Mouse (Mus musculus): ENCODE results near the gene Slfn1. TPM values are rescaled to one million over a fixed set of nuclear protein-coding genes. Genes with fewer than 3 reads are reported as not detected.
A peak's percentile ranks its signal among the peaks of the same experiment; 100 is the strongest.

Slfn1 gene
- not detected in 2 replicates for polyA plus RNA-seq (2016; fragmentation: Nextera tagmentation; extraction: Ambion mirVana)

DNA sequence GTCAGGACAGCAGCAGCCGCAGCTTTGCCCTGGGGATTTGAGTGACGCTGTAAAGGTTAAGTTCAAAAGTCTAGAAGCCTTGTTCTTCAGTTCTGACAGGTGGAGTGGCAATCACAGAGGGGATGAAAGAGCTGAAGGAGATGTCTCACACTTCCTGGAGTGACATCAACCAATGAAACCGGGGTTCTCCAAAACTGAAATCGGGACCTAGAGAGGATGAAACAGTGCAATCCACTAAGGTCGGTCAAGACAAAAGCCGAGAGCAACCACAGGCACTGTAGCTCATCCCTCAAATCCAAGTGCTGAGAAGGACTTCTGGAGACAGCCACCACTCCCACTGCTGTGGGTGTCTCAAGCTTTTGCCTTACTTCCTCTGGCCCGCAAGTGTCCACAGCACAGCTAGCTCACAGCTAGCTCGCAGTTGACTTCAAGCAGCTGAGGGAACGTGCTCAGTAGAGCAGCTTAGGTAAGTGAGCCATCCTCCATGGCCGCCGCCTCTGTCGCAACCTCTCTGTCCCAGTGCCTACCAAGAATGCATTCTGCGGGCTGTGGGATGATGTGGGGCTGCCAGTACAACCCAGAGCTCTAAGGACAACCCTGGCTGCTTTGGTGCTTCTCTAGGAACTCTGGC is at the start of gene Slfn1:
Slfn1 (plus strand) TSS at position 253 of the 631 bp plus-strand sequence.
- no peak for DNase-seq (ENCODE audit: low spot score)
- no peak within 1 kb of the TSS for H3K4me3 ChIP-seq
- H3K27me3 ChIP-seq (ENCODE audit: low read depth, poor library complexity, severe bottlenecking): no peaks in the 10 kb centered on the region
- no peaks in the 10 kb centered on the region for H3K9me3 ChIP-seq (replicated peaks)
- WGBS: 87% methylated on average over 13 of the region's 13 CpGs
- no peaks in the 10 kb centered on the region for H3K36me3 ChIP-seq
- H3K4me1 ChIP-seq: no peaks in the 10 kb centered on the region
- no peak within 1 kb of the TSS for H3K27ac ChIP-seq

DNA sequence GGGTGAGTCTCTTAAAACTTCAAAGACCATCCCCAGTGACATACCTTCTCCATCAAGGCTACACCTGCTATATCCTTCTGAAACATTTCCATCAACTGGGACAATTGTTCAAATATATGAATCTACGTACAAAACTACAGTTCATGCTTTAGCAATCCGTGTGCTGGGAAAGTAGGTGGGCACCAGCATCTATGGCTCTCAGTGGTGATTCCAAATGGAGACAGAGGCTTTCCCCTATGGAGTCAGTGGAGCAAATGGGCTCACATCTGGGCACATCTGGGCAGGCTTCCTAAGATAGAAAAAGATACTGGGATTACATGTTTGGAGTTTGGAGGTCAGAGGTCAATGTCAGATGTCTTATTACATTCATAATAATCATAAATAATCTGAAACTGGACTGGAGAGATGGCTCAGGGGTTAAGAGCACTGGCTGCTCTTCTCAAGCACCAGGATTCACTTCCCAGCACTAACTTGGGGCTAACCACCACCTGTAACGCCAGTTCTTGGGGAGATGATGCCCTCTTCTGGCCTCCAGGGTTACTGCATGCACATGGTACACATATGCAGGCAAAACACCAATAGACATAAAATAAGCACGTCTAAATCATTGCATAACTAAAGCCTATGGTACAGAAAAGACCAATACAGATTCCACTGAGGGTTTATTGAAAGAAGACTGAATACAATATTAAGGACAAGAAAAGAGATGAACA is 48.5 kb upstream of the Slfn1 start:
- no peaks in the 10 kb centered on the region for H3K9me3 ChIP-seq (replicated peaks)
- no peak for DNase-seq (ENCODE audit: low spot score)
- no peaks in the 10 kb centered on the region for H3K4me1 ChIP-seq
- peaks cover 12% of the 10 kb centered on the region; the same call in 1 of the 2 replicates for H3K27me3 ChIP-seq (ENCODE audit: low read depth, poor library complexity, severe bottlenecking)
- no peak overlapping the region for H3K4me3 ChIP-seq
- 75% methylated on average over 4 of the region's 4 CpGs for WGBS
- no peaks in the 10 kb centered on the region for H3K36me3 ChIP-seq
- H3K27ac ChIP-seq: no peak overlapping the region

DNA sequence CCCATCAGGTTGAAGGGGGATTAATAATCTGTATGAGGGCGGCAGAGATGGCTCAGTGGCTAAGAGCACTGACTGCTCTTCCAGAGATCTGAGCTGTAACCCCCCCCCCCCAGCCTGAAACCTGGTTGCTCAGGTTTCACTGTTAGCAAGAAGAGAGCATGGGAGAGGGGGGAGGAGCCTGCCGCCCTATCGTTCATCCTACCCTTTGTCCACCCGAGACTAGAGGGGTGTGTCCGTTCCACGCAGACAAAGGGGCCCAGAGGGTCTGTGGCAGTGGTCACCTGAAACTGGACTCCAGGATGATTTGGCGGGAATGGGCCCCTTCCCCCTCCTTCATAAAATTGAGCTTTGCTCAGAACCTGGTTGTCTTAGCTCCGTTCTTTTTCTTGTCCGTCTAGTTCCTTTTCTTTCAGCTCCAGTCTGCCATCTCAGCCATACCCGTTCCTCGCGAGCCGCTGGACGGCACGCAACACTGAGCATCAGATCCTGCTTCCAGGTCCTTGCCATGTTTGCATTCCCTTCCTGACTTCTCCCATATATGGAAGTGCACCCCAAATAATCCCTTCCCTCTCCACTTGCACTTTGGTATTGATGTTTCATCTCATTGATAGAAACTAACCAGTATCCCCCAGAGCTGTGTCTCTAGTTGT is 46.2 kb upstream of the Slfn1 start:
- H3K4me3 ChIP-seq: no peak overlapping the region
- no peaks in the 10 kb centered on the region for H3K4me1 ChIP-seq
- H3K9me3 ChIP-seq (replicated peaks): no peaks in the 10 kb centered on the region
- WGBS: 91% methylated on average over 15 of the region's 15 CpGs
- no peak overlapping the region for H3K27ac ChIP-seq
- no peaks in the 10 kb centered on the region for H3K36me3 ChIP-seq
- H3K27me3 ChIP-seq (ENCODE audit: low read depth, poor library complexity, severe bottlenecking): peaks cover 7% of the 10 kb centered on the region; the same call in 1 of the 2 replicates
- no peak for DNase-seq (ENCODE audit: low spot score)

DNA sequence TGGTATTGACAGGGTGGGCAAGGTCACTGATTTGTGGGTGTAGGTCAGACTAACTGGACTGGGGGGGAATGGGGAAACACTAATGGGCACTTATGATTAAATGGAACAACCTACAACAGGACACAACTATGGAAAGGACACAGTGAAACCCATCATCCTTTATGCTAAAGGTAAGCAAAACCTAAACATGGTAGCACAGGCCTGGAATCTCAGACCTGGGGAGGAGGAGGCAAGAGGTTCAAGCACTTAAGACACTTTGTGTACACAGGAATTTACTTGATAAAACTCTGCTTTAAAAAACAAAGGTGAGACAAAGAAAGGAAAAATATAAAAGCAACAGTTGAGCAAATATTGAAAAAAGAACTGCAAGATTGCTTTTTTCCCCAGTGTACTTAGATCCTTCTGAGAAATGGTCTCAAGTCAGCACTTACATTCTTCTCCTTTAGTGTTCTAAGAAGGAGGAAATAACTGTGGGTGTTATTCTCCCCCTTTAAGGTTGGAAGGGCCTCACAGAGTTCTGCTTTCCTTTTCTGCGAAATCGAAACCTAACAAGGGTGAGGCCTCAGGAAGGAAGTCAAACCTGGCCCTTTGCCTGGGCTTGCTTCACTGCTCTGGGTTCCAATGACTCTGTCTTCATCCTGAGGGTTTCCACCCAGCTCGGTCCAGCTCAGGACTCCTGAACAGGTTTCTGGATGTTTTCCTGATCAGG is 38.8 kb upstream of the Slfn1 start:
- H3K27me3 ChIP-seq (ENCODE audit: low read depth, poor library complexity, severe bottlenecking): no peaks in the 10 kb centered on the region
- H3K4me1 ChIP-seq: no peaks in the 10 kb centered on the region
- H3K9me3 ChIP-seq (replicated peaks): no peaks in the 10 kb centered on the region
- H3K36me3 ChIP-seq: no peaks in the 10 kb centered on the region
- peak; percentile 25 for DNase-seq (ENCODE audit: low spot score)
- no peak overlapping the region for H3K4me3 ChIP-seq
- WGBS: 81% methylated on average over 3 of the region's 3 CpGs
- no peak overlapping the region for H3K27ac ChIP-seq

DNA sequence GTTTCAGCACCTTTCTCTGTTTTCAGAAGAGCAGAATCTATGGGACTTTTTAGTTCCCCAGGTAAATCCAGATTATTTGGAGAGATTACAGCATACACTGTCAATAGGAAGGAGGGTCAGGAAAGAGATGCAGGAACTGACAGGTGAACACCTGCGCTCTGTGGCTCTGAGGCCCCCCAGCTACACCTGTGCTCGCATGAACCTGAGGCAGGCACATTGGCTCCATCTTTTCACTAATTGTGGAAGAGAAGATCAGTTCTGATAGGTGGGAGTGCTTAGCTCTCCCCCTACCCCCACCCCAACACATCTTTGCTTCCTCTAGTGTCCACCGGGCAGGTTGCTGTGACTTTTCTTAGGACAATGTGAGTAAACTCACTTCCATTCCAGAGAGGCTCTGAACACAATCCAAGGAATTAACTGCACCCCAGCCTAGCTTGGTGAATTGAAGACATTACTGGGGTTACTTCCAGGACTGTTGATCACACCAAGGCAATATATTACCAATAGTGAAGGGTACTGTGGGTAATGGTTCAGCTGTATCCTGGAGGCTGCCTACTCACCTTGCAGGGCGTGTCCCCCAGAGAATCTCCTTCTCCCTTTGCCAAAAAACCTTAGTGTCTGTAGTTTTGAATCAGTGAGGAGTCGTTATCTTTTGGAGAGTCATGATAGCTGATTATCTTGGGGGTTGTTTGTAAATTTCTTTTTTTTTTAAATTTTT is 38.1 kb upstream of the Slfn1 start:
- WGBS: 88% methylated on average over 5 of the region's 5 CpGs
- Histone ChIP-seq H3K4me1 (no peaks in the 10 kb centered on the region), H3K36me3 (no peaks in the 10 kb centered on the region), H3K9me3 (replicated peaks) (no peaks in the 10 kb centered on the region), H3K4me3 (no peak overlapping the region), H3K27ac (no peak overlapping the region), H3K27me3 (ENCODE audit: low read depth, poor library complexity, severe bottlenecking) (no peaks in the 10 kb centered on the region)
- peak; percentile 6 for DNase-seq (ENCODE audit: low spot score)

DNA sequence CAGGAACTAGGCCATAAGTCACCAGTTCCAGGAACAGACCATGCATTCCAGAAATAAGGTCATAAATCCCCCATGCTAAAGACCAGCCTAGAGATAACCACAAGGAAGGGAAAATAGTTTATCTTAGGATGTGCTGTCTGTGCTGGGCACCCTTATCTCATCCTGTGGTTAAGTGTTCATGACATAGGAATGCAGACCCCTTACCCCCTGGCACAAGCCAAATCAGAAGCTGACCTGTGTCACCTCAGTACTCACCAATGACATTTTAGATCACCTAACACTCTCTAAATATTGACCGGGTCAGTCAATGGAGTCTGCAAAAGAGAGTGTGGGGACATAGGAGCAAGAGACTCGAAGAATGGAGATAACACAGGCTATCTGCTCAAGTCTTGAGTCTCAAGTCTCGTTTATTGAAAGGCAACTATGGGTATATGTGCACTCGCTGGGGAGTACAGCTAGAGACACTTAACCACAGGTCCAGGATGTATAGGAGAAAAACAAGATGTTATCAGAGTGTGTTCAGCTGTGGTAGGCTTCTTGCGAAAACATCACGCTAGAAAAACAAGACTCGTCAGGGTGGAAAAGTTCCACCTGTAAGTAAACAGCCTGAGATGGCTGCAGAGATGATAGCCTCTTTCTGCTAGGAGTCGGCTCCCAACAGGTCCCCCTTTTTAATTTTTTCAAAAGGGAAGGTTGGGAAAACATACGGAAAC is 37.0 kb upstream of the Slfn1 start:
- Histone ChIP-seq H3K27me3 (ENCODE audit: low read depth, poor library complexity, severe bottlenecking) (no peaks in the 10 kb centered on the region), H3K9me3 (replicated peaks) (no peaks in the 10 kb centered on the region), H3K27ac (no peak overlapping the region), H3K36me3 (no peaks in the 10 kb centered on the region), H3K4me1 (no peaks in the 10 kb centered on the region), H3K4me3 (no peak overlapping the region)
- WGBS: 79% methylated on average over 9 of the region's 9 CpGs
- DNase-seq (ENCODE audit: low spot score): peak; percentile 7

DNA sequence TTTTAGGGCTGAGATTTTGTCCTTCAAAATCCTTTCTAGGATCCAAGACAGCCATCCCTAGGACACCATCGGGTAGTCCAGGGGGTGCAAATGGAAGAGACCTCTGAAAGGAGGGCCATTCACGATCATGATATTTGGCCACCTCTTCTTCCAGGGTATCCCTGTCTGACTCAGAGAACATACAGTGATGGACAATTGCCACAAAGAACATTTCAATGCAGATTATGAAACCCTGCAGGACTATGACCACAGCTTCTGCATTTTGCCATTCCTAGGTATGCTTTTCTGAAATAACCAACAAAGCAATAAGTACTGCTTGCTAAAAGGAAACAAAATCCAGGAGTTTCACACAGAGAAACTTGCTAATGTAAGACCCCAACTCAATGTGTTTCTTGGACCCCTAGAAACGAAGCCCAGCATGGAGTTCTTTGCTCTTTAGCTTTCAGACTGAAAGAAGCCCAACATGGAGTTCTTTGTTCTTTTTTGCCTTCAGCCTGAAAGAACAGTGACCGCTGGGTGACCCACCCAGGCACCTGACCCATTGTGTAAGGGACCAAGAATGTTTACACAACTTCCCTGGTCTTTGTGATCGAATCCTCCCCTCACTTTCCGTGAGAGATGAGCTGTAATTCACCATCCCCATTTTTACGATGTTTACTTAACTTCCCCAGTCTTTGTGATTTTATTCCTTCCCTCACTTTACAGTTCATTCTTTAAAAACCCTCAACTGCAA is 33.7 kb upstream of the Slfn1 start:
- whole genome bisulfite sequencing: 69% methylated on average over 7 of the region's 7 CpGs
- H3K4me3 ChIP-seq: no peak overlapping the region
- DNase-seq (ENCODE audit: low spot score): no peak
- H3K27ac ChIP-seq: no peak overlapping the region
- no peaks in the 10 kb centered on the region for H3K9me3 ChIP-seq (replicated peaks)
- H3K4me1 ChIP-seq: no peaks in the 10 kb centered on the region
- H3K36me3 ChIP-seq: no peaks in the 10 kb centered on the region
- H3K27me3 ChIP-seq (ENCODE audit: low read depth, poor library complexity, severe bottlenecking): no peaks in the 10 kb centered on the region

DNA sequence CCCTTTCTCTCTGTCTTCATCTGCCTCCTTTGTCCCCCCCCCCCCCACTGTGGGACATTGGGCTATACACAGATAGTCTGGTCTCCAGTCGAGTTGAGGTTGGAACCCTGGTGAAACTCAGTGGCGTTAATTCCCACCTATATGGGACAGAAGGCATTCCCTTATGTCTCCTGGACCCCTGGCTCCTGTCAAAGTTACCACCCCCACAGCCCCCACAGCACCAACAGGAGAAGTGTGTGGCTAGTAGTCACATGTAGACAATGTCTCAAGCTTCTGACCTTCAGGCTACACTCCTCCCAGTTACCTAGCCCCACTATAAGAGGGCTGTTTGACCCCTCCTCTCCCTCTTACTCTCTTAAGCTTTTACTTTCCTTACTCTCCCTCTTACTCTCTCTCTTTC is 32.5 kb upstream of the Slfn1 start:
- no peaks in the 10 kb centered on the region for H3K9me3 ChIP-seq (replicated peaks)
- WGBS: 81% methylated on average over 2 of the region's 2 CpGs
- no peaks in the 10 kb centered on the region for H3K4me1 ChIP-seq
- H3K4me3 ChIP-seq: no peak overlapping the region
- H3K36me3 ChIP-seq: no peaks in the 10 kb centered on the region
- no peaks in the 10 kb centered on the region for H3K27me3 ChIP-seq (ENCODE audit: low read depth, poor library complexity, severe bottlenecking)
- no peak overlapping the region for H3K27ac ChIP-seq
- DNase-seq (ENCODE audit: low spot score): no peak

DNA sequence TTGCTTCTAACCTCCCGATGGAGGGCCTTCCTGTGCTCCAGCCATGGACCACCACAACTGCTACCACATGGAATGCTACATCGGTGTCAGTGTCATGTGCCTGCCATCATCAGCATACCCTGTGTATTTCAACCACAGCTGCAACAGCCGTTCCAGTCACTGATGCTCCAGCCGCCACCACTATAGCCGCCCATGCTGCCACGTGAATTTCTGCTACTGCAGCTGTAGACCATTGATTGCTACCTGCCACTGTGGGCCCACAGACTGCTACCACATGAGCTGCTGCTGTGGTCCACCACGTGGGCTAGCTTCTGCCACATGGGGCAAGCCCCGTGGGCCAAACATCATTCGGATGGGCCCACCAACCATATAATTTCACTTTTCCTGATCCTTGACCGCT is 31.9 kb upstream of the Slfn1 start:
- Histone ChIP-seq H3K27me3 (ENCODE audit: low read depth, poor library complexity, severe bottlenecking) (no peaks in the 10 kb centered on the region), H3K4me3 (no peak overlapping the region), H3K9me3 (replicated peaks) (no peaks in the 10 kb centered on the region), H3K36me3 (no peaks in the 10 kb centered on the region), H3K4me1 (no peaks in the 10 kb centered on the region), H3K27ac (no peak overlapping the region)
- 90% methylated on average over 10 of the region's 10 CpGs for WGBS
- peak; percentile 14 for DNase-seq (ENCODE audit: low spot score)

DNA sequence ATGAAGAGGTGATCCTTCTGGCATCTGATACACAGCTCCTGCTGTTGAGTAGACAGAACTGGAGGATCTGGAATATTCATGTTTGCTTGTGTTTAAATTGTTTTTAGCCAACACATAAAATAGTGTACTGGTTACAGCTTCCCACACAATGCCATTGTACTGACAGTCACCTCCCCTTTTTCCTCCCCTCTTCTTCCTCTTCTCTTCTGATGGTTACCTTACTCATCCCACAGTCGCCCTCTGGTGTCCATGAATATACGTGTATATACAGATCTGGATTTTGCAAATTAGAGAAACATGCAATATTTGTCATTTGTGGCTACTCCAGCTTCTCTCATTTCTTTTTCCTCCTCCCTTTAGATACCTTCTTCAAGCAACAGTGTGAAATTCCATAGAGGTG is 1.5 kb upstream of the Slfn1 start:
- H3K36me3 ChIP-seq: no peaks in the 10 kb centered on the region
- H3K9me3 ChIP-seq (replicated peaks): no peaks in the 10 kb centered on the region
- no peak overlapping the region for H3K4me3 ChIP-seq
- 53% methylated on average over 2 of the region's 2 CpGs for WGBS
- no peak overlapping the region for H3K27ac ChIP-seq
- no peaks in the 10 kb centered on the region for H3K4me1 ChIP-seq
- no peak for DNase-seq (ENCODE audit: low spot score)
- H3K27me3 ChIP-seq (ENCODE audit: low read depth, poor library complexity, severe bottlenecking): no peaks in the 10 kb centered on the region

DNA sequence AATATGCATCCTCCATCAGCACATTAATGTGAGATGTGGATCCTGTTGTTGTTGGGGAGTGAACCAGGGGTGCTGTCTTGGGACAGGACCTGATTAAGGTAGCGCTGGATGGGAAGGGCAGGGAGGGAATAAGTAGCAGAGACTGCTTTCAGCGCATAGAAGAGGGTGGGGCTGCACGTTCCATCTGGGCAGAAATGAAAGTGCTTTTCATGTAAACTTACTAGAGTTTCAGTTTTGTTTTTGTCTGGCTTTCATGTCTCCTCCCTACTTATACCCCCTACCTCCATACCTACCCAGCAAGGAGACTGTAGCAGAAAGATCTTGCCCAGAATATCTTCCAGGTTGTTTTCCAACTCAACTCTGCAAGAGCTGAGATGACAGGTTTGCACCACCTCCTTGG is 1.4 kb downstream of the Slfn1 start:
- H3K36me3 ChIP-seq: no peaks in the 10 kb centered on the region
- DNase-seq (ENCODE audit: low spot score): no peak

More for the DNA sequence above, 1.4 kb downstream of the Slfn1 start:
- H3K27ac ChIP-seq: no peak overlapping the region
- 57% methylated on average over 3 of the region's 3 CpGs for WGBS
- H3K4me1 ChIP-seq: no peaks in the 10 kb centered on the region
- H3K9me3 ChIP-seq (replicated peaks): no peaks in the 10 kb centered on the region
- no peak overlapping the region for H3K4me3 ChIP-seq
- no peaks in the 10 kb centered on the region for H3K27me3 ChIP-seq (ENCODE audit: low read depth, poor library complexity, severe bottlenecking)

Measured in limb, embryonic 10.5 days (tissue).